Mouse (Mus musculus) thymus, postnatal 10 days (tissue): ENCODE data around the gene Prkcb.

Source experiments
- DNase-seq, 2 experiments: peaks; one replicate each; pipeline ENCODE4 v3.0.0; 2021; ENCODE audit warnings: low spot score in 2 of 2

Prkcb gene

GRCm38 (mm10) chr7:122667903-122668302, 379.4 kb downstream of the Prkcb start:
- peak in 1 of 2 experiments; percentile 24 for DNase-seq

DNA sequence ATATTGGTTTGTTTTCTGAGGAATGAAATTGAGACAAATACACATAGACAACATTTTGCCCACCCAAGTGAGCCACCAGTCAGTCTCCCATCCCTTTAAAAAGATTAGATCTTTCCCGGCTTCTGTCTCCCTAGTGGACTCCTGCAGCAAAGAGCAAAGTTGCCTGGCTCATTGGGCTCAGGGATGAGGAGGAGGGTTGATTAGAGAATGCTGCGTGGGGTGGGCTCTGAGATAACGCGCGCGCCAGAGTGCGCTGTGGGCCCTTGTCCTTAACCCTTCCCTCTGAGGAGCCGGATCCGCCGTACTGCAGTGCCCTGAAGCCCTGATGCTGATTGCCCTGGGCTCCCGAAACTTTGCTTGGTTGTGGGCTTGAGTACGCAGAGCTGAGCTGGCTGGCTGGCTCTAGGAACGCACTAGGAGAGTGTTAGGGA, 381.9 kb downstream of the Prkcb start, which contains the start of gene Cacng3:
Cacng3 (plus strand) TSS at position 51 of the 431 bp plus-strand sequence.
- no peak for DNase-seq

- DNase-seq: peak; percentile 54 to 85
Observed at GRCm38 (mm10) chr7:122670873-122671641, 382.5 kb downstream of the Prkcb start.

GRCm38 (mm10) chr7:122672981-122673380, 384.4 kb downstream of the Prkcb start:
- no peak for DNase-seq

- no peak for DNase-seq
Observed at GRCm38 (mm10) chr7:122675207-122675606, 386.7 kb downstream of the Prkcb start.
